Mouse (Mus musculus) kidney, postnatal 10 days (tissue): ENCODE data around the gene Zfp697.
"Not testable (repeated sequence)": the region's sequence is repeated elsewhere in the genome, so short reads cannot be mapped to it uniquely, and the experiment has no call there.

Experiments
- DNase-seq: peaks from one replicate; pipeline ENCODE4 v3.0.0; 2021; ENCODE audit warnings: mixed read lengths

Gene Zfp697

DNA sequence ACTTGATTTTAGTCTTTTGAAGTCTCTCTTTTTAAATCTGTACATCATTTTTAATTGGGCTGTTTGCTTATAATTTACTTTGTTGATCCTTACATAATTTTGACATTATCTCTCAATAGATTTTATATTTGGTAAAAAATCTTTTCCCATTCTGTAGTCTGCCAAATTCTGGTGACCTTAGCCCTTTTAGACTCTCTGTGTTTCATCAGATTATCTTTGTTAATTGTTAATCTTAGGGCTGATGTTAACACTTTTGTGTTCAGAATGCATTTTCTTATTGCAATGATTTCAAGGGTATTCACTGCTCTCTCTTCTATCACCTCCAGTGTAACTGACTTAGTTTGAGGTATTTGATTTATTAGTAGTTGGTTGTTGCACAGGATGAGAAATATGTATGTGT lies 338.5 kb downstream of the Zfp697 start:
- no peak for DNase-seq

DNA sequence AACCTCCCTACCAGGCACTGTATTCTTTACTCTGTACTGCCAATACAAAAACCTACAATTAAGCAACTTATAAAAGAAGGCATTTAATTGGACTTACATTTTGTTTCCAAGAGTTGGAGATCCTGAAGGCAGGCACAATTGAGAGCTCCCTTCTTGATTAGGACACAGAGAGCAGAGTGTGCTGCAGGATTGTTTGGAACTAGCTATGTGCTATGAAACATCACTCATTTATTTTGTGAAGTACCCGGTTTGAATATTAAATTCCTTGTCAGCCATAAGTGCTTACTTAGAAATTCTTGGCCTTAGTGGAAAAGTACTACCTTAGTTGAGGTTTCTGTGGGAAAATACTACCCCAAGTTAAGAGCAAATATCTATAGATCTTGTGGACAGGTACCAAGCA lies 342.1 kb downstream of the Zfp697 start, which contains the start of gene Hsd3b2:
Gene Hsd3b2 (minus strand): TSS at position 168 of the 400 bp plus-strand sequence.
- DNase-seq = peak; percentile 12

DNA sequence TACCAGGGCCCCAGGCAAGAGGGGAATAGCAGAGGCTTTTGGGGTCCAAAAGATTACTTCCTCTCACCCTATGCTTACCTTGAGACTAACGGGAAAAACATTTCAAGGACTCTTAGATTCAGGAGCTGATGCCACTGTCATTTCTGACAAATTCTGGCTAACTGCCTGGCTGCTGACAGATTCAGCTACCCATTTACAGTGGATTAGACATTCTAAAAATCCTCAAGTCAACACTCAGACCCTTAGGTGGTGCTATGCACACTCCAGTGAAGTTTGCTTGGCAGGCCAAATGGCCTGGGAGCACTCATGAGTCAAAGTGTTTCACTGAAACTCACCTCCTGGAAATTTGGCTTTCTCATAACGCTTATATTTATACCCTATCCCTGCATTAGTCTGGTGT lies 344.0 kb downstream of the Zfp697 start:
- DNase-seq = peak; percentile 10

DNA sequence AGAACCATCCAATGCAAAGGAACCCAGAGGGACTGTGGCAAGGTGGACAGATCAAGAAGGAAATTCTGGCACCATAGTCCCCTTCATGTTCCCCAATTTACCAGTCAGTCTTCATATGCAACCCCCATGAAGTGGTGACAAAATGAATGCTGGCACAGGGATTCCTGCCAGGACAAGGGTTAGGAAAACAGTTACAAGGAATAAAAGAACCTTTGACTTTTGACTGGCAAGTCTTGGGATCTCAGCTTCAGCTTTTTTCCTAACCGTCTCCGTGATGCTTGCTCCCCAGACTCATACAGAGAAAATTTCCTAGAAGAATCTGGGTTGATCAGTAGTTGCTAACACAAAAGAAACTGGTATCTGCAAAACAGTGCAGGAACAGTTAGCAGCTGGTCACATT lies 351.5 kb downstream of the Zfp697 start:
- DNase-seq = no peak

DNA sequence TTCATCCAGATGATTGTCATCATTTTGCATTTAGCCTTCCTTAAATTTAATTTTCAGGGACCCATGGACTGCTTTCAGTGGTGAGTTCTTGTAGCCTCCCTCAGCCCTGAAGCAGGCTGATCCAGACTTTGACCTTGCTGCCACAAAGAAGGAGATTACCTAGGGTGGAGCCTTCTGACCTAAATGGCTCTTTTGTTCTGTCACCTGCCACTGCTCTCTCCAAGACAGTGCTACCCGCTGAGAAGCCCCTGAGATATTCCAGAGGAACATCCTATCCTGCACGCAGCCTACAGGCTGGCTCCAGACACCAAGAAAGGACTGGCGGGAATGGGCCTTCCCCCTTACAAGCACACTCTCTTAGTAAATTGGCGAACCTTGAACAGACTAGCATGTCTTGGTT lies 352.1 kb downstream of the Zfp697 start:
- DNase-seq = no peak

DNA sequence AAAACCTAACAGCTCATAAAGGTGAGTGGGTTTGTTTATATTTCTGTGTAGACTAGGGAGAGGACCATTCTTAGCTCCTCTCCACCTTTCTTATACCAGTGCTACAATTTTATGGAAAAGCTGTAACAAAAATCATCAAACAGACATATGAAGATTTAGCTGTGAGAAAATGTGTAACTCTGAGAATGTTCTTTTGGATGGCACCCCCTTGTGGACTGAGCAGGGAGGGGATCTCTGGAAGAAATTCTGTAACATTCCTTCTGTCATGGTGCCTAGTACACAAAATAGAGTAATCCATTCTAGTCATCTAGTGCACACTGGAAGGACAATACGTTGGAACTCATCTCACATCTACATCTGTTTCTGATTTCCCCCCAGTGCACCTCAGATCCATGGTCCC lies 358.8 kb downstream of the Zfp697 start:
- DNase-seq = not testable (repeated sequence)

DNA sequence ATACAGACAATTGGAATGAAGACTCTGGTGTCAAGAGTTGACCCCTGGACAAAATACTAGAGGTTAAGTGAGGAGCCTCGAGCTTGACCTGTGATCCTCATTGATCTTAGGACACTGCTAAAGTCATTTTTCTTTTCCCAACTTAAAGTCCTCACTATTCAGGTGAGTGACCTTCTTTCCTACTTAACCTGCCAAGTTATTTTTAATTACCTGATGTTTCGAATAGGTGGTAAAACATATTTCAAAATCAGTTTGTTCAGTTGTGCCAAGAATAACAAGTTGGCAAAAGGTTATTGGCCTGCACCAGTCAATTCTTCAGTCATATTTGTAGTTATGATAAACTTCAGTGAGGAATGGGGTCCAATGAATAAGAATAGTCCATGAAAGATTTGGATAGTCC lies 369.9 kb downstream of the Zfp697 start:
- no peak for DNase-seq

DNA sequence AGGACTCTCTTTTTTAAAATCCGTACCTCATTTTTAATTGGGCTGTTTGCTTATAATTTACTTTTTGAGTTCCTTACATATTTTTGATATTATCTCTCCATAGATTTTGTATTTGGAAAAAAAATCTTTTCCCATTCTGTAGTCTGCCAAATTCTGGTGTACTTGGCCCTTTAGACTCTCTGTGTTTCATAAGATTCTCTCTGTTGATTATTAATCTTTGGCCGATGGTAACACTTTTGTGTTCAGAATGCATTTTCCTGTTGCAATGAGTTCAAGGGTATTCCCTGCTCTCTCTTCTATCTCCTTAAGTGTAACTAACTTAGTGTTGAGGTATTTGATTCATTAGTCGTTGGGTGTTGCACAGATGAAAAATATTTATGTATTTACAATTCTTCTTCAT lies 374.6 kb downstream of the Zfp697 start:
- no peak for DNase-seq

DNA sequence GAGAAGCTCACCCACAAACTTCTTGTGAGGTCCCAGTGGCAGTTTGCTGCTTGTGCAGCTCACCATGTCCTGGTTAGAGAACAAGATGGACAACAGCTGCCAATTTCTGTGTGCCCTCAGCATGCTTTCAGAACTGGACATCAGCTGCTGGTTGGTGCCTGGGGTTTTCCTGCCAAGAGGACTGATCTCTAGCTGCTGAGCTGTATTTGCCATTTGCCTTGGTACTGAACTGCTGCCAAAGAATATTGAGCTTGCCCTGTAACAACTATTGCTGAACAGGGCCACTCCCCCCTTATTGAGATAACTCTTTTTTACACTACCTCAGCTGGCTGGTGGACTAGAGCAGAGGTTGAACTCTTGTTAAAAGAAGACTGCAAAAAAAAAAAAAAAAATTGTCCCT lies 381.9 kb downstream of the Zfp697 start:
- DNase-seq = no peak

DNA sequence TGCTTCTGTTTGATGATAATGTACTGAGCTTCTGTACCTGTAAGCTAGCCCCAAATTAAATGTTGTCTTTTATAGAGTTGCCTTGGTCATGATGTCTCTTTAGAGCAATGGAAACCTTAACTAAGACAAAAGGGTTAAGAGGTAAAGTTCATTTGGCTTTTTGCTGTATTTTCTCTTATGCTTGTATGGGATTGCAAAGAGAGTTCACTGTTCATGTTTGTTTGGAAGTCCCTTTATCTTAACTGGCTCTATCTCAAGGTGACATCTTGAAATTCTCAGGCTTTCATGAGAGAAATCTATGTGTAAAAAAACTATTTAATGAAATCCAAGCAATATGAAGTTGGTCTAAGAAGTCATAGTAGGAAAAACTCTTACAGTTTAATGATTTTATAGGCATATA lies 398.7 kb downstream of the Zfp697 start:
- DNase-seq = no peak

DNA sequence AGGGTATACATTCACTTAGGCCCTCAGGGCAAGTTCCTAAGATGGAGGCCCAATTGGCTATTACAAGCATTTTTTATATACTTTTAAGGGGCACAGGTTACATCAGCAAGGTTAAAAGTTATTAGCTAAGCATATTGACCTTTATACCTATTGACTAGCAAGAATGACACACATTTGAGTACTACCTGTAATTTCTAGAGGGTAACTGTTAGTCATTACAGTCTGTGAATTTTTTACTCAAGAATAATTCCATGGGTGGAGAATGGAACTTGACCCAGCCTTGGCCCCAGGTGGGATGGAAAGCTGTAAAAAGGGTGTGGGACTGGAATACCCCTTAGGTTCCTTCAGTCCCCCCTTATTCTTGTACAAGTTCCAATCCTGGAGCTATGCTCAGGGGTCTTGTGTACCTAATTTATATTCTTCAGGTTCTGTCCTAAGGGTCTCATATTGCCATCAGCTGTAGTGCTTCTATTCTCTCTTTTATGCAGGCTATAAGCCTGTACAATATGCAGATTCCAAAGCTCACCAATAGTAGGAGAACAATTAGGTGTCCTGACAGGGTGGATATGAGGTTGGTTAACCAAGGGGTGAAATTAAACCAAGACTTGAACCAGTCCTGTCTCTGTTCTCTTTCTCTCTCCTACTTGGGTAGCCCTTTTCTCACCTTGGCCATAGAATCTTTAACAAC lies 400.1 kb downstream of the Zfp697 start:
- no peak for DNase-seq

DNA sequence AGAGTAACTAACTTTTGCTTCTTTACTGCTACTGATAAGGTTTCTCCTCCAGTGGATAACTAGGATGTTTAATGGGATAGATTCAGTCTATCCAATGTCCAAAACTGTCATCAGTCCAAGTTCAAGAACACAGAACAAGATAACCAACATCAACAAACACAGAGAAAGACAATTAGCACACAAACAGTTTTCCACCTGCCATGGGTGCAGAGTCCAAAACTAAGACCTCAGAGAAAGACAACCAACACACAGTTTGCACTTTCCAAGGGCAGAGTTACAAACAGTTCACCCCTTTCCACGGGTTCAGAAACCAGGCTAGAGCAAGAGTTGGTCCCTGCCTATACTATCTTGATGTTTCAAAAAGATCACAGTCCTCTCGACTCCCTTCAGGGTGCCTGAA lies 404.3 kb downstream of the Zfp697 start:
- DNase-seq = no peak
